Mouse (Mus musculus) adrenal gland, adult (tissue): ENCODE results near the gene Rbbp8nl.
"Not testable (repeated sequence)": the region's sequence is repeated elsewhere in the genome, so short reads cannot be mapped to it uniquely, and the experiment has no call there.

Source experiments
- DNase-seq, 2 experiments: peaks; one replicate each; pipeline ENCODE4 v3.0.0; 2022 to 2023; ENCODE audit warnings: low spot score in 1 of 2; ENCODE audit not compliant: inconsistent age in 2 of 2

The Rbbp8nl gene

DNA sequence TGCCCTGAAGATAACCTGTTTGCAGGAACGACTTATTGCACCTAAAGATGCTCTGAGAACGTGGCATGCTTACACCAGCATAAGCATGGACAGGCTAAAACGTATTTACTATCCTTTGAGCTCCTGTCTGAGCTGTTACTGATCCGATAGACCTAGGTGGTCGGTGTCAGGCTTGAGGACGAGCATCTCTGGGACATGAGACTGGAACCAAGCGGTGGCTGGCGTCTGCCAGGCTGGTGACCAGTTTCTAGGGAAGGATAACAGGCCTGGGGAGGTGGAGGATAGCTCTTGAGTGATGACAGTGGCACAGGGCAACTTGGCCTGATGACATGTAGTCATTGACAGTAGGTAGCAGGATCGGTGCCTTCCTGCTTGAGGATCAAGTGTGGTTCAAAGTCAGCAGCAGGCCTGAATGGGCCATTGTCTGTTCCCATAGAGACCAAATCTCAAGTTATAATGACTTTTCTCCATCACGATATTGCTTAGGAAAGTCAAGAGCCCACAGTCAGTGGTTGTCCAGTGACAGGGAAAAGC lies 30.7 kb downstream of the Rbbp8nl start:
- DNase-seq, result not testable (repeated sequence)

DNA sequence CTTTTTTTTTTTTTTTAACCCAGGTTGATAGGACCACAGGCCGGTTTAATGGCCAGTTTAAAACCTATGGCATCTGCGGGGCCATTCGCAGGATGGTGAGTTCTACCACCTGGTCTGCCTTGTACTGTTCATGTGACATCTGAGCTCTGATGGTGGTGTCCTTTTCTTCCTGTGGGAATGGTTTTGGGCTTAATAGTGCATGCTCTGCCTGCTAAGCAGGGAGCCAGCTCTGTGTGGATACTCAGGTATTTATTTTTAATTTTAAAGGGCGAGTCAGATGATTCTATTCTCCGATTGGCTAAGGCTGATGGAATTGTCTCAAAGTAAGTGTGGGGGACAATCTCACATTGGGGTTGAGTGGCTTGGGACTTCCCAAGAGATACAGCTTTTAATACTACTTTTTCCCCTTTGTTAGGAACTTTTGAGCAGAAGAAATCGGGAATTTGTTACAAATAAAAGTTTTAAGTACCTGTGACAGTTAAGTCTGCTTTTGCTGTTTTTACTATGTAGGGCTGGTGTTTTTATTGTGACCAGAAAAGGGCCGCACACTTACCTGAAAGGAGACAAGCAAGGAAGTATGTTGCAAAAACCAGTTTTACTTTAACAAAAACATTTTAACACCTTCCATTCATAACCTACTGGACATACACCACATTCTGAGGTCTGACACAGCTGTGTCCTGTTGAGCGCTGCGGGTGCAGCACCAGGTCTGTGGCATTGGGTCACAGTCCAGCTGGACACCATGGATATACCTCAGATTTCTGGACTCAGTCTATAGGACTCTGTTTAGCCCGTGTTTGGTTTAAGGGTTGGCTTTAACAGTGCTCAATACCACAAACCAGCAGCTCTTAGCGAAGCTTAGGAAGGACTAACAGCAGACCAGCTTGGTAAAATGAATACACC lies 31.5 kb downstream of the Rbbp8nl start:
- DNase-seq, result no peak

DNA sequence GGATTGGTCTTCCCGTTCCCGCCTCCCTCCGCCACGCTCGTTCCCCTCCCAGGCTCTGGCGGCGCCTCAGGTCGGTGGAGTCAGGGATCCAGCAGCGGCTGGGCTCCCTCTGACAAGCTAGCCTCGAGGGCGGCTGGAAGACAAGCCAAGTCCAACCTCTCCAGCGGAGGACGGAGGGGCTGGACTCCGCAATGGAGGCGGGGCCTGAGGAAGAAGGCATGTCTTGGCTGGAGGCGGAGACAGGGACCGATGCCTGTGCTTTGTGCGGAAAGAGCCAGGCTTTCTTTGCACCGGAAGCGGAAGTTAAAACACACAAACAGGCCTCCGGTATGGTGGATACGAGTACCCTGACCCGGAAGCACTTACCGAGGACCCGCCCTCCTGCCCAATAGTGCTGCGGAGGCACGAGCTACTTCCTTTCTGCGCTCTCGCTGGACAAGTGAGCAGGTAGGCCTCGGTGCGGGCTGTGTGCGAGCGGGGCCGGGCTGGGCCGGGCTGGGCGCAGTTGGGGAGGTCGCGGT lies 32.6 kb downstream of the Rbbp8nl start, which contains the start of gene Rps21:
Gene Rps21, plus strand, starts transcription at position 377 of the 521 bp plus-strand sequence.
- DNase-seq, result peak; percentile 99

DNA sequence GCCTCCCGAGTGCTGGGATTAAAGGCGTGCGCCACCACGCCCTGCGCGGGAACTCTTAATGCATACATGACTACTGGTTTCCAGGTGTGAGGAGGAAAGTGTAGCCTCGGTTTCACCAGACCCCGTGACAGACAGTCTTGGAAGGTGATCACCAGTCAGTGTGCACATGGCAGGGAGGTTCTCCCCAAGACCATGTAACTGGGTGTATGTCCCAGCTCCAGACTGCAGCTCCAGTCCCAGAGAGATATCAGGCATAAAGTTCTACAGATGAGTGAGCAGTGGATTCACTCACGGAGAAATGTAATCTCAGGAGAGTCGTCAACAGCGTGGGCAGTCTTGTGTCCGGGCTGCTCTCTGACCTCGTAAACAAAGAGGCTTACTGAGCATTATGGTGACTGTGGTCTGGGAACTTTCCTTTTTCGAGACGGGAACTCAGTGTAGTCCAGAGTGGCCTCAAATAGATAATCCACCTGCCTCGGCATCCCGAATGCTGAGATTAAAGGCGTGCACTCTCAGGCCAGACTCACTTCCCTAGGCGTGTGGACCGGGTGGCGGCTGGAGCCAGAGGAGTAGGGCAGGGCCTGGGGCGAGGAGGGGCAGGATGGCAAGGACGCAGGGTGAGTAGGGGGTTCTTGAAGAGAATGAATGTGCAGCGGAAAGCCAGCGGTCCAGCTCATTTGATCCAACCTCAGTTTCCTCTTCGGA lies 33.2 kb downstream of the Rbbp8nl start:
- DNase-seq, result no peak

DNA sequence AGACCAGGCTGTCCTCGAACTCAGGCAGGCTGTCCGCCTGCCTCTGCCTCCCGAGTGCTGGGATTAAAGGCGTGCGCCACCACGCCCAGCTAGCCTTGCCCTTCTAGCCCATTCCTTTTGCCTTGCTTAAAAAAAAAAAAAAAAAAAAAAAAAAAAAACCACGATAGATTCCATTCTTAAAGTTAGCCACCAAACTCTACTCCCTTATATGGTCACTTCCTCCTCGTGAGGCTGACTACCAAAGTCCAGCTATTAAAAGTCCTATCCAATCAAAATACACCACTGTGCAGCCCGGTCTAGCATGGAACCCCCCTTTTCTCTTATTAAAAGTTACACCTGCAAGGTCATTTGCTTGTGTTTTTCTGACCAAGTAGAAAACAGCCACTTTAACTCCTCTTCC lies 34.0 kb downstream of the Rbbp8nl start:
- no peak for DNase-seq

DNA sequence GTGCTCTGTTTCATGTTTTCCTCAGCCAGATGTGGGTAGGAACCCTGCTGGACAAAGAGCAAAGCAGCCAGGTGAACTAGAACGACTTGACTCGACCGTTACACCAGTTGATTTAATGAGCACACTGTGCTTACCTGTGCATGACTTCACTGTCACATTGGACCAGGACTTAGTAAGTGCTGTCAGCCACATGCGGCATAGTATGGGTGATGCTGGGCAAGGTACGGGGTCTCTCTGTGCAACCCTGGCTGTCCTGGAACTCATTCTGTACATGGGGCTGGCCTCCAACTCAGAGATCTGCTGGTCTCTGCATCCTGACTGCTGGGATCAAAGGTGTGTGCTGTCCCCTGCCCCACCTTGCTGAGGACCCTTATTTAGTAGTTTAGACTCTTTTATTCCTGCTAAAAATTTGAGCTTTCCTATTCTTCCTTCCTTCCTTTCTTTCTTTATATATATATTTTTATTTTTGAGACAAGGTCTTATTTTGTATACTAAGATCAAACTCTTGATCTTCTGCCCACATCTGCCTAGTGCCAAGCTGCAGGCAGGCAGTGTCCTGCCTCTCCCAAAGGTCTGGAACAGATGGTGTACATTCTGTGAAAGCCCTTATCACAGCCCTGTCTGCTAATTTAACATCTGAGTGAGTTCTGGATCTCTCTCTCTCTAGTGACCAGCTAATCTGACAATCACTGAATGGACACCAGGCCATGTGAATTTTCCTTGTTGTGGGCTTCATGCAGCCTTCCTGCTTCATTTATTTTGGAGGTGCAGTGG lies 35.1 kb downstream of the Rbbp8nl start:
- no peak for DNase-seq

DNA sequence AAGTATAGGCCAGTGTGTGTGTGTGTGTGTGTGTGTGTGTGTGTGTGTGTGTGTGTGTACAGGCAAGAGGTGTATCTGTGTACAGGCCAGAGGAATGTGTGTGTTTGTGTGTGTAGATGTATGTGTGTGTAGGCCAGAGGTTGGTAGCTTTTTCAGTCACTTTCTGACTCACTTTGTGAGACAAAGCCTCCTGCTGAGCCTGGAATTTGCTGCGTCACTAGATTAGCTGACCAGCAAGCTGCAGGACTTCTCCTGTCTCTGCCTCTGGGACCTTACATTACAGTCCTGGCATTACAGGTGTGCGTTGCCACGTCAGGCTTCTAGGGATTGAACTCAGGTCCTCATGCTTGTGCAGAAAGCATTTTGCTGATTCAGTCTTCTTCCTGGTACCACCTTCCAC lies 37.8 kb downstream of the Rbbp8nl start:
- DNase-seq, result no peak

DNA sequence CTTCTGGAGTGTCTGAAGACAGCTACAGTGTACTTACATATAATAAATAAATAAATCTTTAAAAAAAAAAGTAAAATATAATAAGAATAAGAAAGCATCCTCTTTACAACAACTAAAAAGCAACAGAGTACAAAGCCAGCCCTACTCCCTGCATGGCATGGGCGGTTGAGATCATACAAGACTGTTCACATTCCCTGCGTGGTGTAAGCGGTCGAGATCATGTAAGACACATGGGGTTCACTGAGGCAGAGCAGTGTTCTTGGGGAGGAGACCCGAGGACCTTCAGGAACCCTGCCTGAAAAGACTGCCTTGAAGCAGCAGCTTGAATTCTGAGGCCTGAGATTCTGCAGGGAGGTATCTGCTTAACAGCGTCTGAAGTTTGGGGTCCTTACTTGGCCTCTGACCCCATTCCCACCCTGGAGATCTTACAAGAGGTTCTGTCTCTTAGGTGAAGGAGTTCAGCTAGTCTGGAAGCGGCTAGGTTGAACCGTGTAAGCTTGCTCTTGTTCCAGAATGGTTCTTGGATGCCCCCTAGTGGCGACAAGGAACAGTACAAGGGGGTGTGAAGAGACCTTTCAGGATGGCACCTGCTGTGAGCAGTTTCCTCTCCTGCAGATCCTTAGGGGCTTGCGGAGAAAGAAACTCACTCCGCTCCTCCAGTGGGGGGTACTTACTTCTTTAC lies 38.6 kb downstream of the Rbbp8nl start:
- peak; percentile 82 to 94 for DNase-seq

DNA sequence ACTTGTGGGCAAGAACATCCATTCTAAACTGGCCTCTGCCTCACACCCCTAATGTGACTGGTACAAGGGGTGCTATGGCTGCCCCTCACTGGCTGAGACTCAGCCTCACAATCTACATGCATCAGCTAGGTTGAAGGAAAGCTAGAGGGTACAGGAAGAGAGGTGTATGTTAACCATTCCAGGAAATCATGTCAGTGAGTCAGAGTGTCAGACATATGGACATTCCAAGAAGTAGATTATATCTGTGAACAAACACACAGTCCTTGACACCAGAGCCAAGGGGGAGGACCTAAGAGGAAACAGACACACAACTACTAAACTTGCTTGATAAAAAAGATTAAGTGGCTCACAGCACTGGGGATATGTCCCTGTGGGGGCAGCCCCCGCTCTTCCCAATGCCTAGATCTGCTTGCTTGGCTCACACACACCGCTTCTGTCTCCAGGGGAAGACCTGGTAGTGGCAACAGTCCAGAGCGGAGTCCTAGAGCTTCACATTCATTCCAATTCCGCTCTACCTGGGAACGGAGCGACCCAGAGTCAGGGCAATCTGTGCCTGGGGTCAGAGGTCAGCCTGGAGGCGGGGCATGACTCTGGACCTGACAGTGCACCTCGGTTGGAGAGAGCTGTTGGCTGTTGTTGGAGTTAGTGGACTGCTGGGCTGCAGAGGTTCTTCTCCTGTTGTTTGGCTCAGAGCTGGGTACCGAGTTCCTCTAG lies 40.6 kb downstream of the Rbbp8nl start:
- peak in 1 of 2 experiments; percentile 47 for DNase-seq

DNA sequence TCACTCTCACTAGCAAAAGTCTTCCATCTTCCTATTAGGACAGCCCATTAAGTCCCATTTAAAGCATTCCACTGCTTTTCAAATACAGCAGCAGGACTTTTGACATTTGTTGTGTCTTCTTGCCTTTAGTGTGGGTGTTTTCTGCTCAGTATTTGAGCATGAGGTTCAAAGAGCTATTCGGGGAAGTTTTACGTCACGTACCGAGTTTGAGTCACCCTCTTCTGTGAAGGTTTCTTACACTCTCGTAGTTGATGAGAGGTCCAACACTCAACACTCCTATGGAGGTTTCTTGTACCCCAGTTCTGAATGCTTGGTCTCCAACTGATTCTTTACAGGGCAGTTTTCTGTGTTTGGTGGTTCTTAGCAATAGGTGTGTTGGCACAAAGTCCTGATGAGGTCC lies 41.8 kb downstream of the Rbbp8nl start:
- no peak for DNase-seq

DNA sequence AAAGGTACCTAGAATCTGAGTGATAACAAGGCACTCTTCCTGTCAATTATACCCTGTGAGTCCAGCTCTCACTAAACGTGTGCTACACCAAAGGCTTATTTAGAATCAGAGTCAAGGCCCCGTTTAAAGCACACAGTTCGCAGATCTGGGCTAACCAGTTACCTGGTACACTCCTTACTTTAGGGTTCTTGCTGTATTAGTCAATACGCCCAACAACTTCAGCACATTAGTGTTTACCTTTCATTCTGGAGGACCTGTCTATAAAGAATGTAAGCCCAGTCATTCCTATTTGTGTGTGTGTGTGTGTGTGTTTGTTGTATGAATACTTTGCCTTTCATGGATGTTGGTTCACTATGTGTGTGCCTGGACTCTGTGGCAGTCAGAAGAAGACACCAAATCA lies 46.6 kb downstream of the Rbbp8nl start:
- DNase-seq, result no peak

DNA sequence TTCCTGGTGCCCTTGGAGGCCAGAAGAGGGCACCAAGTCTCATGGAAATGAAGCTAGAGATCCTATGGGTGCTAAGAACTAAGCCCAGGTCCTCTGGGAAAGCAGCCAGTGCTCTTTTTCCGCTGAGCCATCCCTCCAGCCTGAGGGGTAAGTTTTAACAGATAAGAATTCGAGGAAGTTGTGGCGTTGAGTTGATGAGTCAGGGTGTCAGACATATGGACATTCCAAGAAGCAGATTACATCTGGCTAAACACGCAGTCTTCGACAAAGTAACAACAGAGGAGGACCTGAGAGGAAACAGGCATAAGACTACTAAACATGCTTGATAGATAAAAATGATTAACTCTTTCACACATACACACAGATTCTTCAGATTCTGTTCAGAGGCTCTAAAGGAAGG lies 51.1 kb downstream of the Rbbp8nl start:
- no peak for DNase-seq

DNA sequence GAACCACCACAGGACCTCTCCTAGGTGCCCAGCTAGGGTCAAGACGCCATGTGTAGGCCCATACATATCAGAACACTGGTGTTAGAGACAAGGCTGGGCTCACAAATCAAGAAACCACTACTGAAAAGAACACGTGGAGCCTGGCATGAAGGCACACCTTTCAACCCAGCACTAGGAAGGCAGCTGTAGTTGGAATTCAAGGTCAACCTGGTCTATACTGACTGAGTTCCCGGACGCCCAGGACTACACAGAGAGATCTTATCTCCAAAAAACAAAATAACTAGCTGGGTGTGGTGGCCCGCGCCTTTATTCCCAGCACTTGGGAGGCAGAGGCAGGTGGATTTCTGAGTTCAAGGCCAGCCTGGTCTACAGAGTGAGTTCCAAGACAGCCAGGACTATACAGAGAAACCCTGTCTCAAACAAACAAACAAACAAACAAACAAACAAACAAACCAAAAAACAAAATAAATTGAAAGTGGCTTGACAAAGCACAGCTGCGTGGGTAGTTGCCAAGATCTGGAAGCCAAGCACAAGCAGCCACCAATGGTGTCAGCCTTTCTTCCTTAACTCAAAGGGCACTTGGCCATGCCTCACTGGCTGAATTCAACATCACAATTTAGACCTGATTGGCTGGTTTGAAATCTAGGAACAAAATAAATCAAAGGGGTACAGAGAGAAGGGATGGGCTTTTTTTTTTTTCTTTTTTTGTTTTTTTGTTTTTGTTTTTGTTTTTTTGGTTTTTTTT lies 51.9 kb downstream of the Rbbp8nl start:
- DNase-seq, result no peak

DNA sequence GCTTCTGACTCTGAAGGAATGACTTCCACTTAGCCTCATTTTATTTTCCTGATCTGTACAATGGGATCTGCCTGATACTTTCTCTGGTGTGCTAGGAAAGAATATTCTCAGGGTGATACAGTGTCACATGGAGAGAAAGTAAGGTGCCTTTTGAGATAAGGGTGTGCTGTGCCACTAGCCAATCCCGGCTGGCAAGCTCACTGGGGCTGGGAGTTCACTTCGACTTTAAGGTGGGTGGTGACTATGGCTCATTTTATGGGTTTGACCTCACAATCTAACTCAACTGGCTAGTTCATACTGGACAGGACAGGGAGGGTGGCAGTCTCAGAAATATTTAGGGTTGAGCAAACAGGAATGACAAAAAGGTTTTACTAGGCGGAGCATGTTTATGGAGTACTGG lies 52.7 kb downstream of the Rbbp8nl start:
- DNase-seq, result no peak

DNA sequence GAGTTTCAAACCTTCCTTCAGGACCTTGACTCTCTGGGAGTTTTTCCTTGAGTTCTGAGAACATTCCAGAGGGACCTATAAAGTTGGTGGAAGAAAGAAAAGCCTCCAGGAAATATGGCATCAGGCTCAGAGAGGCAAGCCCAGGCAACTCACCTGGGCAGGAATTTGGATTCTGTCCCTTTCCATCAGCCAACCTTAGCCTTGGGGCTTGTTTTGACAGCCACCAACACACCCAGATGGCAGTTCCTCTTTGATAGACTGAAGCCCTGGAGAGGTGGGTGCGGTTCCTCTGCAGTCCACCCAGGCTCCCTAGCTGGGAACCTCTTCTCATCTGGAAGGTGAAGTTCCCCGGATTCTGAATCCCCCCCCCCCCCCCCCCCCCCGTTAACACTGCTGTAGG lies 53.2 kb downstream of the Rbbp8nl start:
- no peak for DNase-seq

DNA sequence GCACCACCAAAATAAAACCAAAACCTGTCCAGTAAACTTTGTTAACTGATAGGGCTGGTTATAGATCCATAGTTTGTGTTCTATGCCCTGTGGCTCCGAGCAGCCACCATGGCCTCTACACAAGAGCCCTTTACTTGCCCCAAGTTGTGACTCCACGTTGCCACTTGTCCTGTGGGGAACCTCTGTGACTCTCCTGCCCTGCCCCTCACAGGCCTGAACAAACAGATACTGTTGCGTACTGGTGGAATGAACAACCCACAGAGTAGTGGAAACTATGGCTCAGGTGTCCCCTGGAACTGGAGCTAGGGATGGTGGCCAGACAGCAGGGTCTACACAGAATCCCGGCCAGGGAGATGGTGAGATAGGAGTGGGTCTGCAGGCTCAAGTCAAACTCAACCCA lies 53.9 kb downstream of the Rbbp8nl start:
- no peak for DNase-seq

DNA sequence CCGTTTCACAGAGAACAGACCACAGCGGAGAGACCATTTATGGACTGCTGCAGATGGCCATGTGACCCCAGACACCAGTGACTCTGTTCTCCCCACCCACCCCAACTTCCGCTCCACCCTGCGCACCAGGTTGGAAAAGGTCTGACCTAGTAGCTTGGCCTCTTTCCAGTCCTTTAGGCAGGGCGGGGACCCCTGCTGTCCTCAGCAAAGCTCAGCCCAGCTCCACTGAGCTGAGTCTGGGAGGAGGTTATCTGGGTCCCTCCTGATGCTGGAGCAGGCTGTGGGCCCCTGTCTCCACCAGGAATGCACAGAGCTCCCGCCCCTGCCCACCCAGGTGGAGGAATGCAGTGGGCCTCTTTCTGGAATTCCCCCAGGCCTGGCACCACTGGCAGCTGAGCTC lies 54.7 kb downstream of the Rbbp8nl start:
- no peak for DNase-seq

DNA sequence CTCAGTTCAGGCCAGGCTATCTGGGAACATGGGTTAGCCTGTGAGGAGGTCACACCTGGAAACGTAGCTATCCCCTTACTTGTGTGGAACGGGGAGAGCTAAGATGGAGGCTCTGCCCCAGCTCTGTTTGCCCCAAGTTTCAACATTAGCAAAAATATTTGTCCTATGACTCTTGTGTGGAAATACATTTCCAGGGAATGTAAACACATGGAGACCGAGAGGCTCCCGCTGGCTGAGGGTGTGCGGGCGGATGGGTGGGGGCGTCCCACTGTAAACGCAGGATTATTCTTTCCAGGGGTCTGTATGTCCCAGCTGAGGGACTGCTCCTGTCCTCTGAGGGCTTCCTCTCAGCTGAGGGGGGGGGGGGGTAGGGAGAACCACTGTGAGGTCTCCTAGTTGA lies 55.3 kb downstream of the Rbbp8nl start:
- DNase-seq, result no peak
